Mouse (Mus musculus) MEL (cell line): ENCODE measurements around the gene Slc6a14. TPM values are rescaled to one million over a fixed set of nuclear protein-coding genes. Genes with fewer than 3 reads are reported as not detected.

Experiments
- DNase-seq: peaks from one replicate; pipeline ENCODE4 v3.0.0; 2011; ENCODE audit warnings: low read depth, low spot score
- H3K27ac ChIP-seq: 2 replicates; pipeline ENCODE4 v1.5.1; 2012; ENCODE audit warnings: low read depth, mild to moderate bottlenecking, control low read depth, low read length, moderate library complexity; ENCODE audit not compliant: control insufficient read depth
- H3K27me3 ChIP-seq, 2 experiments: fragments of 150-350 bp in 1 of 2; sonication (generic) in 1 of 2; 2 replicates each; pipeline ENCODE4 v1.6.1; 2012; ENCODE audit warnings: low read length in 2 of 2, mild to moderate bottlenecking in 2 of 2, improper control_type of control experiment in 1 of 2, moderate library complexity in 1 of 2; ENCODE audit not compliant: insufficient read depth in 2 of 2, control insufficient read depth in 1 of 2
- H3K36me3 ChIP-seq, 2 experiments: 2 replicates each; pipeline ENCODE4 v1.6.1; 2012 to 2014; ENCODE audit warnings: low read length in 2 of 2, improper control_type of control experiment in 1 of 2, inconsistent platforms in 1 of 2, mild to moderate bottlenecking in 1 of 2; ENCODE audit not compliant: insufficient read depth in 2 of 2, control insufficient read depth in 1 of 2
- H3K4me1 ChIP-seq, 2 experiments: fragments of 150-350 bp in 1 of 2; sonication (generic) in 1 of 2; 2 replicates each; pipeline ENCODE4 v1.6.1; 2012; ENCODE audit warnings: low read length in 2 of 2, improper control_type of control experiment in 1 of 2, mild to moderate bottlenecking in 1 of 2; ENCODE audit not compliant: insufficient read depth in 2 of 2, control insufficient read depth in 1 of 2
- H3K4me3 ChIP-seq, 2 experiments: fragments of 150-350 bp in 1 of 2; sonication (generic) in 1 of 2; 2 replicates each; pipeline ENCODE4 v1.5.1; 2012; ENCODE audit warnings: low read depth in 2 of 2, low read length in 2 of 2, mild to moderate bottlenecking in 2 of 2, moderate library complexity in 2 of 2, control low read depth in 1 of 2, improper control_type of control experiment in 1 of 2; ENCODE audit not compliant: control insufficient read depth in 1 of 2, insufficient read depth in 1 of 2
- H3K79me2 ChIP-seq: 2 replicates; pipeline ENCODE4 v1.6.1; 2012; ENCODE audit warnings: mild to moderate bottlenecking, low read length, moderate library complexity; ENCODE audit not compliant: control insufficient read depth, poor library complexity, insufficient read depth
- H3K9ac ChIP-seq: 2 replicates; pipeline ENCODE4 v1.6.1; 2012; ENCODE audit warnings: low read depth, mild to moderate bottlenecking, control low read depth, low read length, moderate library complexity; ENCODE audit not compliant: control insufficient read depth, poor library complexity, severe bottlenecking
- H3K9me3 ChIP-seq: fragments of 150-350 bp; sonication (generic); replicated peaks from 2 replicates; pipeline ENCODE4 v1.6.1; 2012; ENCODE audit warnings: mild to moderate bottlenecking, low read length, improper control_type of control experiment, moderate library complexity; ENCODE audit not compliant: insufficient read depth
- BHLHE40 ChIP-seq: IDR thresholded peaks from 2 replicates; pipeline ENCODE4 v1.6.1; 2012; ENCODE audit warnings: low read depth, mild to moderate bottlenecking, inconsistent platforms, low read length, improper control_type of control experiment, borderline replicate concordance
- CTCF ChIP-seq, 3 experiments: IDR thresholded peaks in 2 of 3; conservative IDR thresholded peaks in 1 of 3; 2 replicates each; pipeline ENCODE4 v1.5.1; 2011 to 2012; ENCODE audit warnings: low read length in 3 of 3, low read depth in 2 of 3, mild to moderate bottlenecking in 2 of 3, improper control_type of control experiment in 1 of 3, inconsistent platforms in 1 of 3, mixed read lengths in 1 of 3, moderate library complexity in 1 of 3; ENCODE audit not compliant: control insufficient read depth in 1 of 3, insufficient read depth in 1 of 3, poor library complexity in 1 of 3, severe bottlenecking in 1 of 3
- MAZ ChIP-seq: IDR thresholded peaks from 2 replicates; pipeline ENCODE4 v1.6.1; 2012; ENCODE audit warnings: low read depth, mild to moderate bottlenecking, inconsistent platforms, low read length, improper control_type of control experiment
- MYC ChIP-seq: IDR thresholded peaks from 2 replicates; pipeline ENCODE4 v1.6.1; 2011; ENCODE audit warnings: low read depth, mild to moderate bottlenecking, low read length, improper control_type of control experiment, moderate library complexity
- RCOR1 ChIP-seq: IDR thresholded peaks from 2 replicates; pipeline ENCODE4 v1.6.1; 2012; ENCODE audit warnings: low read depth, mild to moderate bottlenecking, inconsistent platforms, low read length, improper control_type of control experiment
- SIN3A ChIP-seq: IDR thresholded peaks from 2 replicates; pipeline ENCODE4 v1.6.1; 2012; ENCODE audit warnings: low read length, improper control_type of control experiment, inconsistent platforms
- TCF12 ChIP-seq: IDR thresholded peaks from 2 replicates; pipeline ENCODE4 v1.6.1; 2014; ENCODE audit warnings: low read depth, mild to moderate bottlenecking, inconsistent platforms, low read length, improper control_type of control experiment, moderate library complexity
- UBTF ChIP-seq: IDR thresholded peaks from 2 replicates; pipeline ENCODE4 v1.6.1; 2012; ENCODE audit warnings: low read depth, mild to moderate bottlenecking, inconsistent platforms, low read length, improper control_type of control experiment, moderate library complexity, borderline replicate concordance; ENCODE audit not compliant: insufficient read depth
- USF1 ChIP-seq: IDR thresholded peaks from 2 replicates; pipeline ENCODE4 v1.6.1; 2014; ENCODE audit warnings: low read depth, mild to moderate bottlenecking, inconsistent platforms, low read length, improper control_type of control experiment, moderate library complexity
- ZC3H11A ChIP-seq: IDR thresholded peaks from 2 replicates; pipeline ENCODE4 v1.6.1; 2012; ENCODE audit warnings: low read depth, mild to moderate bottlenecking, inconsistent platforms, low read length, improper control_type of control experiment
- ZKSCAN1 ChIP-seq: IDR thresholded peaks from 2 replicates; pipeline ENCODE4 v1.6.1; 2012; ENCODE audit warnings: low read depth, mild to moderate bottlenecking, inconsistent platforms, low read length, improper control_type of control experiment, moderate library complexity
- polyA plus RNA-seq, 2 experiments: library from polyadenylated mRNA; stranded (reverse) in 1 of 2; unstranded in 1 of 2; fragments of >175 nt in 1 of 2; fragments of >200 nt in 1 of 2; gene quantifications; 2 replicates each; pipeline versions ENCODE4 v1.2.1 to v1.2.4; 2012; ENCODE audit warnings: low replicate concordance in 2 of 2, low read depth in 1 of 2; ENCODE audit not compliant: insufficient read length in 2 of 2, insufficient read depth in 1 of 2, missing spikeins in 1 of 2
- total RNA-seq: library from RNA; depleted of rRNA; stranded (reverse); fragments of 300-350 nt; gene quantifications from 2 replicates; pipeline ENCODE4 v1.2.3, GENCODE M21; 2012; rRNA removed

Slc6a14 gene
- total and polyA plus RNA-seq, 3 experiments, result not detected

- Histone ChIP-seq H3K79me2 (no peaks in the 10 kb centered on the region), H3K4me1 (no peaks in the 10 kb centered on the region), H3K4me3 (no peak within 1 kb of the TSS), H3K27me3 (no peaks in the 10 kb centered on the region), H3K9ac (no peak within 1 kb of the TSS), H3K27ac (no peak within 1 kb of the TSS), H3K9me3 (no peaks in the 10 kb centered on the region), H3K36me3 (no peaks in the 10 kb centered on the region)
- no peak for DNase-seq
- TF ChIP-seq BHLHE40 (no peak), ZC3H11A (no peak), MAZ (no peak), TCF12 (no peak), MYC (no peak), USF1 (no peak), ZKSCAN1 (no peak), CTCF (IDR thresholded peaks at IDR 0.05 in 2 of 3, conservative IDR thresholded peaks at IDR 0.05 in 1 of 3; ENCODE audit: control insufficient read depth in 1 of 3, insufficient read depth in 1 of 3, low read depth in 2 of 3, low read length in 3 of 3, poor library complexity in 1 of 3, severe bottlenecking in 1 of 3) (no peak), UBTF (no peak), SIN3A (no peak), RCOR1 (no peak)
These were observed 30.3 kb downstream of the Slc6a14 start, which contains the start of gene Gm28269 for GRCm38 (mm10) chrX:21744997-21745396. Gene Gm28269 (minus strand): TSS chrX:21745097.

Other genes with a start within 250 kb of the Slc6a14 start
- gene Agtr2, start 230.4 kb upstream of the Slc6a14 start, total RNA-seq, result not detected in 2 replicates
- gene Agtr2, start 230.4 kb upstream of the Slc6a14 start, polyA plus RNA-seq, result not detected
- not detected in 2 replicates for gene Gm28269, start 30.2 kb downstream of the Slc6a14 start, total RNA-seq
- not detected for gene Gm28269, start 30.2 kb downstream of the Slc6a14 start, polyA plus RNA-seq